Mouse (Mus musculus) kidney, embryonic 15.5 days (tissue): Measurements from ENCODE around the gene Dtnbp1. TPM values are rescaled to one million over a fixed set of nuclear protein-coding genes. Genes with fewer than 3 reads are reported as not detected.

Source experiments
- ATAC-seq: fragments of 200-750 bp; cut with Nextera tagmentation; replicated peaks from 2 replicates; pipeline ENCODE4 v1.8.0; 2017; ENCODE audit warnings: moderate TSS enrichment; ENCODE audit not compliant: low FRiP score
- H3K27ac ChIP-seq: fragments of 300-500 bp; sonication (generic); 2 replicates; pipeline ENCODE4 v1.5.1; 2015; ENCODE audit warnings: mild to moderate bottlenecking, inconsistent platforms
- H3K27me3 ChIP-seq: fragments of 300-500 bp; sonication (generic); 2 replicates; pipeline ENCODE4 v1.6.1; 2015; ENCODE audit warnings: inconsistent platforms
- H3K36me3 ChIP-seq: fragments of 300-500 bp; sonication (generic); 2 replicates; pipeline ENCODE4 v1.6.1; 2015; ENCODE audit warnings: inconsistent platforms
- H3K4me1 ChIP-seq: fragments of 300-500 bp; sonication (generic); 2 replicates; pipeline ENCODE4 v1.6.1; 2015; ENCODE audit warnings: inconsistent platforms
- H3K4me2 ChIP-seq: fragments of 300-500 bp; sonication (generic); 2 replicates; pipeline ENCODE4 v1.6.1; 2015; ENCODE audit warnings: moderate library complexity, mild to moderate bottlenecking, inconsistent platforms
- H3K4me3 ChIP-seq: fragments of 300-500 bp; sonication (generic); replicated peaks from 2 replicates; pipeline ENCODE4 v1.5.1; 2015; ENCODE audit warnings: mild to moderate bottlenecking, inconsistent platforms
- H3K9ac ChIP-seq: fragments of 300-500 bp; sonication (generic); 2 replicates; pipeline ENCODE4 v1.6.1; 2015; ENCODE audit warnings: mild to moderate bottlenecking, inconsistent platforms
- H3K9me3 ChIP-seq: fragments of 300-500 bp; sonication (generic); replicated peaks from 2 replicates; pipeline ENCODE4 v1.6.1; 2016; ENCODE audit warnings: inconsistent platforms
- WGBS: fragments of 180-500 bp; shearing (Covaris S2); methylation state at CpG from one replicate; pipeline ENCODE4 v1.1.7; 2015; ENCODE audit warnings: mixed read lengths; 5-methylcytosine and 5-hydroxymethylcytosine counted together
- polyA plus RNA-seq: library from polyadenylated mRNA; unstranded; fragments of >200 nt; fragmentation: Nextera tagmentation; extraction: Ambion mirVana; gene quantifications from 2 replicates; pipeline ENCODE4 v1.2.1, GENCODE M21; 2015

The Dtnbp1 gene
- polyA plus RNA-seq, 1 experiment from 2014 or later: 84.1 TPM

DNA sequence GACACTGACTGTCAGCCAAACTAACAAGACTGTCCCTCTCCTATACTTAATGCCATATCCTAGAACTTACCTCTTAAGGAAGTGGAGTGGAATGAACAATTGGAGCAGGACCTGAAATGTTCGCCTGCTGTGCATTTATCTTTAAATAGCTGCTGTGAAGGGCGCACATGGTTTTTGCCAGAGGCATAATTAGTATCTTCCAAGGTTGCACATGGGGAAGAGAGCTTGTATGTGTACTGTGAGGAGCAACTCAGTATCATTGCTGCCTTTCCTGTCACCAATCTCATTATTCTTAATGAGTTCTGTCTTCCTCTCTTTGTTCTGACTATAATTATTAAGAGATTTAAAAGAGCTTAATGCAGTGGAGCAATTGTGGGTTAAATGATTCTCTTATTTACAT is 125.1 kb downstream of the Dtnbp1 start:
- Histone ChIP-seq H3K27ac (no peak overlapping the region), H3K36me3 (peaks cover 21% of the 10 kb centered on the region), H3K27me3 (no peaks in the 10 kb centered on the region), H3K4me2 (no peak overlapping the region), H3K9ac (no peak overlapping the region), H3K9me3 (no peaks in the 10 kb centered on the region), H3K4me1 (peaks cover 9% of the 10 kb centered on the region; the same call in 1 of the 2 replicates), H3K4me3 (no peak overlapping the region)
- no peak for ATAC-seq
- WGBS: 87% methylated on average over 2 of the region's 2 CpGs

Other genes with a start within 250 kb of the Dtnbp1 start
- not detected in 2 replicates for gene Gm9817, start 76.5 kb upstream of the Dtnbp1 start, polyA plus RNA-seq